Mouse (Mus musculus): ENCODE results near the gene Fam78a. TPM values are rescaled to one million over a fixed set of nuclear protein-coding genes. Genes with fewer than 3 reads are reported as not detected.
A peak's percentile ranks its signal among the peaks of the same experiment; 100 is the strongest.

Gene Fam78a
- total RNA-seq, 2 experiments from 2014 or later = 24.3 to 38.1 TPM

DNA sequence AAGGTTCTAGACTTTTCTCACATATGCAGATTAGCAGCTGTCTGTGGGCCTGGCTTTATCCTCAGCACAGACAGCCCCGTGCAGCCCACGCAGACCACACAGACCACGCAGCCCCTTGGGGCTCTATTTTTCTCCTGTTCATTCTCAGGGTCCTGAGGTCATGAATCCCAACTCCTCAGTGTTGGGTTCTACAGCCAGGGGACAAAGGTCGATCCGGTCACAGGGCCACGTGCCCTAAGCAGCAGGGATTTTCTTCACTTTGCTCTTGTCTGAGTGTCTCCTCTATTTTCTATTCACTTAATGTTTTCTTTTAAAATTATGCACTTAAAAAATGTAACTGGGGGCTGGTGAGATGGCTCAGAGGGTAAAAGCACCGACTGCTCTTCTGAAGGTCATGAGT lies 9.3 kb downstream of the Fam78a start:
- no peak for DNase-seq
- intact Hi-C loops (cut with DNase I) = no loop called here

DNA sequence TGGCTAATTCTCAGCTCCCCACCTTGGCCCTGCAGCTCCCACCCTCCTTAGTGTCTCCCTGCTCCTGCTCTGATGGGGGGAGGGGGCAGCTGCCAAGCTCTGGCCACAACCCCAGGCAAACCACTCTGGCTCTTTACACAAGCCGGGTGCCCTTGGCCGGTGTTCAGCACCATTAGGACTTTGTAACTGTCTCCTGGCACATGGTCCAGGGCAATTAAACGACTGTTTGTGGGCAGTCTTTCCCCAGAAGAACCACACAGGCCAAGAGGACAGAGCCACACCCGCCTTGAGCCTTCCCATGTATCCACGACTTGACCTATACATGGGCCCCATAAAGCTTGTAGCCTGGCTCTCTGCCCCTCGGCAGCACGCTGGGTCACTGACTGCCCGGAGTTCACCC lies 10.3 kb downstream of the Fam78a start:
- intact Hi-C loops (cut with DNase I) = no loop called here
- peak; percentile 73 to 84 for DNase-seq

DNA sequence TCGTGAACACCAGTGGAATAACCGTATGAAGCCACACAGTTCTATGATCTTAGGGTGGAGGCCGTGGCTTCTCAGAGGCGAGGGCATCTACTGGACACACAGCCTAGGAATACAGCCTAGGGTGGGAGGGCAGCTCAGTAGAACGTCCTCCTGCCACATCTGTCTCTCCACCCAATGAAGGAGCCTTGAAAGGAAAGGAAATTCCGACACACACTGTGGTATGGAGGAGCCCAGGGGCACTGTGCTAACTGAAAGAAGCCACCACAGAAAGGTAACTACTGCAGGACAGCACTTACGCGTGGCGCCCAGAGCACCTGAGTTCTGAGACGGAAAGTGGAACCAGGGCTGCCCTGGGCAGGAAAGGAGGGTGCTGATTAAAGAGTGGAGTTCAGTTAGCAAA lies 13.9 kb downstream of the Fam78a start:
- no peak for DNase-seq
- intact Hi-C loops (cut with DNase I) = no loop called here

DNA sequence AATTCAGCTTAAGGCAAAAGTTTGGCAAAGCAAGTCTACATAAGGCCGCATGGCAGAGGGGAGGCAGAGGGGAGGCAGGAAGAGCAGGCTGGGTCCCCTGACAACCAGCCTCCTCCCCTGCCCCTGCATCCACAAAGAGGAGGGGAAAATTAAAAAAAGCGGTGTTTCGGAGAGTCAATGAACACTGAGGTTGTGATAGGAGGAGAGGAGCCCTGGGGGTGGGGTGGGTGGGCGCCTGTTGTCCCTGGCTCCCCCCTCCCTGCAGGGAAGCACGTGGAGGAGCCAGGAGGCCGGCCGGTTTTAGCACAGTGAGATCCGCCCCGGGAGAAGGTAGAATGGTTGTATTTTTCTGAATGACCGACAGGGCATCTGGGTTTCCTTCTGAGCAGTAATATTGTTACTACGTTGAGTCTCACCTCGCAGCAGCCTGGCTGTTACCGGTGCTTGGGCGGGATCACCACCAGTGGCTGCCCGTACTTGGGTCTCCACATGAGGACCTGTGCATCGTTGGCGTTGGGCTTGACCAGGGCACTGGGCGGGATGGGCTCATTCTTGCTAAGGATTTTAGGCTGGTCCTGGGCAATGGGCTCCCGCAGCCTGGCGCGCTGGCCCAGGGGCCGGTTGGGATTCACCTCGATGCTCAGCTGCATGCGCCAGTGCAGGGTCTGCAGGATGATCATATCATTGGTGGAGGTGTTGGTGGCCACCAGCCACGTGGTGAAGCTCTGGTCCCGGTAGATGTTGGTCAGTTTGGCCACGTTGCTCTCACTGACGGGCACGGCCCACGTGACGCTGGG lies 15.6 kb downstream of the Fam78a start:
- no peak for DNase-seq
- intact Hi-C loops (cut with DNase I) = no loop called here

DNA sequence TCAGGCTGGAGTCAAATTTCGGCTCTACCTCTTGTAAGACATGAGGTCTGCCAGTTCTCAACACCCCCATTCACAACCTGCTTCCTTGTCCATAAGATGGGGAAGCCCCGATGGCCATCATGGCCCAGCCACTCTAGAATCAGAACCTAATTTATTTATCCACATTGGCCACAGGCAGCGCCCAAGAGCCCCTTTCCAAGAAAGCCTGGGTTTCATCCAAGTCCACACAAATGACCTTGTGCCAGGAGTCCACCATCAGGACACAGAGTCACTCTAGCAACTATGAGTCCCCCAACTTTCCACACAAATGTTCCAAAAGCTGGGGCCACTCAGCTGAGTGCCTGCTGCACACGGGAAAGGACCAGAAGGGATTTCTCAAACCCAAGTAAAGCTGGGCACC lies 18.7 kb downstream of the Fam78a start:
- intact Hi-C loops (cut with DNase I) = no loop called here
- DNase-seq = peak; percentile 71 to 72

DNA sequence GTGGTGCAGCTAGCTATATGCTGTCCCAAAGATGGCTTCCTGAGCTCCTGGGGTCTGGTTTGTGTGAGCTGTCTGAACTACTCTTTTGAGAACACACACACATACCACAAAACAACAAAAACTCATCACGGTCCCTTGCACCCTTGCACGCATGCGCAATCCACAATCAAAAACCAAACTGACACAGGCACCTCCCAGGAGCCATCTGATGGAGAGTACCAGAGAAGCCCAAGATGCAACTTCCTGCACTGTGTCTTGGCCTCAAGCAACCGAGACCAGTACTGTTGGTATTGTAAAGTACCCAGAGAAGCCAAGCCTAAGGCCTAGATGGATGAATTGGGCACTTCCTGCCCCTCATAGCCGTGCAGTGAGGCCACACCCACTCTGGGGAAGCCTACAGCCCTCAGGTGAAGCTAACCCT lies 19.3 kb downstream of the Fam78a start:
- no peak for DNase-seq
- intact Hi-C loops (cut with DNase I) = loop anchor here (2.0 kb wide), 1 partner anchor 15 kb away; no protein-coding TSS in a partner anchor

DNA sequence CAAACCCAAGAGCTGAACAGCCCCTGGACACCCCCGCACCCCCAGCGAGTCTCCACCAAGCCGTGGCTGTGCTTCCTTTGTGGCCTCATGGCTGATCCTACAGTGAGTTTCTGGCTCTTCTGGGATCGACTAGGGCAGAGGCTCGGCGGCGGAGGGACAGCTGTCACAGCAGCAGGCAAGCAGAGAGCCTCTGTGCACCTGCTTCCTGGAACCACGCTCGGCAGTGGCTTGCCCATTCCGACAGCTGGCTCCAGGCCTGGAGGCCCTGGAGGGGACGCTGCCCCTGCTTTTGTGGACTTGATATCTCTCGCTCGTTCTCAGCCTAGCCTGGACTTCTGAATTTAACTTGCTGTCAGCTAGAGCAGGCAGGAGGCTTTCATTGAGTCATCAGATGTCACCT lies 19.7 kb downstream of the Fam78a start:
- intact Hi-C loops (cut with DNase I) = loop anchor here (2.0 kb wide), 1 partner anchor 16 kb away; no protein-coding TSS in a partner anchor
- DNase-seq = peak; percentile 58 to 77

DNA sequence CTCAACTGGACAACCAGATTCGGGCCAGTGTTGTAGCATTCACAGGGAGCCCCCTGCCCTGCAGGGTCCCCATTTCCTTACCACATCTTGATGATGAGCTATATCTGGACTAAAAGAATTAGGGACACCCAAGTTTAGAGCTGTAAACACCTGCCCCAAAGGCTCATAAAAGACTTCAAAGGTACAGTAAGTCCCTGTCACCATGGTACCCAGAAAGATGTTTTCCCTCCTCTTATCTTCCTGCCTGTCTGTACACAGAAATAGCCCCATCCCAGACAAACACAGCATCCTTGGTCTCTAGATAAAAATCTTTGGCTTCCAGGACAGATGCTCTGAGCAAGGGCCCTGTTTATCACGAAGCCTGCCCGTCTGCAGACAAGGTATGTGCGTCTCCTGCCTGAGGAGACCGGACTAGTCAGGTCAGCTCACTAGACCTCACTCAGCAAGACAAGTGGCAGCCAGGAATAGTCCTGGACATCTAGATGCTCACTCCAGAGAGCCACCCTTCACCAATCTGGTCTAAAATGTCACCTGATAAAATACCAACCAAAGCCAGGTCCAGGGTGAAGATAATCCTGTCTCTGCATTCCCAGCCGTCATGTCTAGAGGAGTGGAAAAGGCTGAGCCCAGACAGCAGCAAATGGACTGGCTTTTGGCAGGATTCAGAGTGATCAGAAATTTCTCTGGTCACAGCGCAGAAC lies 21.1 kb downstream of the Fam78a start:
- DNase-seq = peak; percentile 54 to 70
- intact Hi-C loops (cut with DNase I) = loop anchor here (2.0 kb wide), 1 partner anchor 17 kb away; no protein-coding TSS in a partner anchor

DNA sequence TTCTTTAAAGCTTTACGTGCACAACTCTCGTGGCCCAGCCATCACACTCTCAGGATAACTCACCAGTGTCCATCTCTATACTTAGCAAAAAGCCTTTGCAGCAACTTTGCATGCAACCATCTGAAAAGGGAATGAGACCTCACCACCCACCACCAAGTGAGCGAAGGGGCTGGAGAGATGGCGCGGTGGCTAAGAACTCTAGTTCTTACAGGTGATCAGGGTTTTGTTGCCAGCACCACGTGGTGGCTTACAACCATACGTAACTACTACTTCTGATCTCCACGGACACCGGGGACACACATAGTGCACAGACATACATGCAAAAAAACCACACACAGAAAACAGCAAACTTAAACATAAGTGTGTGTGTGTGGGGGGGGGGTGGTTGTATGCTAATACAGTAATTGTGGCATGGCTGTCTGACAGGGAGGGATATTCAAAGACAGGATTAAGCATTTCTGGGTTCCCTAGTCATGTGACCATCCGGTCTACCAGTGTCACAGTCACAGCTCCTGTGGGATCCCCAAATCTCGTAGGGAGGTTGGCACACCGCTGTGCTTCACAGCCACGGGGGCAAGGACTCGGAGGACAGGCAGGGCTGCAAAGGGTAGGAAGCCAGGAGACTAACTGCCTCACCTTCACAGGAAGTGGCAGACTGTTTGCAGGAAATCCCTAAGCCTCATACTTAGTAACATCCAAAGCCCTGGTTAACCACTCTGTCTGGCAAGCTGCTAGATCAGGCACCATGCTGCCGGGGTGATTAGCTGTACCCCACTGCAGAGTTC lies 21.8 kb downstream of the Fam78a start:
- intact Hi-C loops (cut with DNase I) = no loop called here
- no peak for DNase-seq

DNA sequence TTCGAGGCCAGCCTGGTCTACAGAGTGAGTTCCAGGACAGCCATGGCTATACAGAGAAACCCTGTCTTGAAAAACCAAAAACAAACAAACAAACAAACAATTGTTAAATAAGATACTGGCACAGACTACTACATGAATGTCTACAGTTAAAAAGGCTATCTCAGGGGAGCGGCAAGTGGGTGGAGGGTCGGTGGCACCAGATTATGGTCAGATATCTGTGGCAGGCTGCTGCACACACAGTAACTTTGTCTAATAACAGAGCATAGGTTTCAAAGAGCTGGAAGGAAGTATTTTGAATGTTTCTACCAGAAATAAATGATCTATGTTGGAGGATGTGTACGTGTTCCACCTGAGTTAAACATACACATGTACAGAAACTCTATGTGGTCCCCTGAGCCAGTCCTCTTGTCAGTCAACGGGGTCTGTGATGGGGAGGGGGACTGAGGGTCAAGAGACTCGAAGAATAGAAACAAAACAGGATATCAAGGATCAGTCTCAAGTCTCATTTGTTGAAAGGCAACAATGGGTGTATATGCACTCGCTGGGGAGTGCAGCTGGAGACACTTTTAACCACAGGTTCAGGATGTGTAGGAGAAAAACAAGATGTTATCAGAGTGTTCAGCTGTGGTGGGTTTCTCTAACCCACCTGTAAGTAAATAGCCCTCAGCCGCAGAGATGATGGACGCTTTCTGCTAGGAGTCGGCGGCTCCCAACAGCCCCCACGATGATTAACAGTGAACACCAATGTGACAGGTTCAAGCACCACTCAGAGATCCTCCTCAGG lies 22.7 kb downstream of the Fam78a start:
- intact Hi-C loops (cut with DNase I) = no loop called here
- no peak for DNase-seq

DNA sequence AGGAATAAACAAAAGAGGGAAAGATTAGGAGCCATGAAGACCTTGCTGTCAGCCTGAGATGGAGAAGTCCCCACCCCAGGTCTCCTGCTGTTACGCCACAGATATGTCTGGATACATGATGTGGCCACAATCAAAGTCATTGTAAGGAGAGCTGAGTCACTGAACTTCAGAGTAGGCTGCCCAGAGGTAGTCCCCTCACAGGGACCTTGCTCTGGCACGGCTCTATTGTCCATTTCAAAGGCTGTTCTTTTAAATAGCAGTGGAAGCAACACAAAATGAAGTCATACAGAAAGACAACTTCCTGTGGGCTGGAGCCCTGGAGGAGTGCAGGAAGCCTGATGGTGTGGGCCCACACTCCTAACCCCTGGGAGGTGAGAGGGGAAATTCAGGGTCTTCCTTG lies 23.5 kb downstream of the Fam78a start:
- intact Hi-C loops (cut with DNase I) = no loop called here
- no peak for DNase-seq

DNA sequence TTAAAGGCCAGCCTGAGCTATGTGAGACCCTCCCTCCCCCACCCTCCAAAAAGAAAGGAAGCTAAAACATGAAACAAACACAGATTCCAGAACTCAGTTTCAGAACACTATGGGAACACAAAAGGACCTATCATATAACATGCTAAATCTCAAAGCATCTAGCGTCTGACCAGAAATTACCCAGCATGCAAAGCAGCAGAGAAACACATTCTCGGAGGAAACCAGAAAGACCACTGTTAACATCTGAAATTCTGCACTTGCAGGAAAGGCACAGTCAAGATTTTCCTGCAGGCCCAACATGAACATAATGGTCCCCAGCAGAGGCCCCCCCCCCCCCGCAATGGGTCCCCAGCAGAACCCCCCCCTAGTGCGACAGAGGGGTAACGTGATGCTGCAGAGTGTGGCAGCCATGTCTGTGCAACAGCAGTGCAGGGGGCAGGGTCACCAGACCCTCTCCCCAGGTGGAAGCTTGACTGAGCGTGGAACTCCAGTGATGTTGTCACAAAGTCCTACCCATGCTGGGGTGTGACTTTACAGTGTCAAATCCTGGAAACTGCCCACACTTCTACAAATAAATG lies 24.3 kb downstream of the Fam78a start:
- intact Hi-C loops (cut with DNase I) = no loop called here

DNA sequence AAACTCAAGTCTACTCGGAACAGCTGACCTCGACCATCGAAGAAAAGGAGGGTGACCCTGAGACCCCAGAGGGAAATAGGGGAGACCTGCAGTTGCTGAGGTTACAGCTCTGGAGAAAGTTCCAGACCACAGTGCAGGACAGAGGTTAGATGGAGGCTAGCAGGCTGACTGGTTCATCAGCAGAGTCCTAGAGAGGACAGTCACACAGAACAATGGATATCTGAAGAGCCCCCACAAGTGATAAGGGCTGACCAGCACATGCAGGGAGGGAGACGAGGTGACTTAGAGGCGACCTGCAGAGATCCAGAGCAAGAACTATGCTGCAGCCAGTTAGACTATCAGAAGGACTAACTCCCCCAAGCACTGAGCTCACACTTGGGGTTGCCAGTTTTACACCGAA lies 25.0 kb downstream of the Fam78a start:
- no peak for DNase-seq
- intact Hi-C loops (cut with DNase I) = no loop called here

More for the DNA sequence above, 24.3 kb downstream of the Fam78a start:
- no peak for DNase-seq

DNA sequence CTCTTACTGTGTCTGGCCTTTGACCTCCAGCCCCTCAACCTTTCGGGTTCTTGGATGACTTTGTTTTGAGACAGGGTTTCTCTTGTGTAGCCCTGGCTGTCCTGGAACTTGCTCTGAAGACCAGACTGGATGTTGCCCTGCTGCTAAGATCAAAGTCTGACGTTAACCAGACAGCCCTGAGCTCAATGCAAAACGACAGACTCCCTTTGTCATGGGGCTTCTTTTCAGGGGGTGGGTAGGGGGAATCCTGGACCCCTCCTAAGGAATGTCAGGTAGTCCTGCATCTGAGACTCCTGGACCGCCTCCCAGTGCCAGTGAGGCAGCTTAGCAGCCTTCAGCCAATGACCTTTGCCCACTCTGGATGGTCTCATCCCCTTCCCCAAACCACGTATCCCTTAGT lies 25.9 kb downstream of the Fam78a start:
- no peak for DNase-seq
- intact Hi-C loops (cut with DNase I) = no loop called here

DNA sequence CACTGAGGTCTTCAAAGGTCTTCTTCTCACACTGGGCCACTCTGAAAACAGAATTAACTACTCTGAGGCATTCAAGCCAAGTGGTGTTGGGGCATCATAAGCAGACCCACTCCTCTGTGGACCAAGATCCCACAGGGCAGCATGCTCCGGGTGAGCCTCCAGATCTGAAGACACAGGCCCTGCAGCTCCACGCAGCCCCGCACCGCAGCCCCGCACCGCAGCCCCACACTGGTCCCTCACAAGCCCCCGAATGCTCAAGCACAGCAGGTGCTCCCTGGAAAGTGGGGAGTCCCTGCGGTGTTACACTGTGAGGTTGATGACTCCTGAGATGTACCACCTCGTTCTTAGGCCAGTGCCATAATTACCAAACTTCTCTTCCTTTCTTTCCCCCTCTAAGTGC lies 26.4 kb downstream of the Fam78a start:
- intact Hi-C loops (cut with DNase I) = no loop called here
- no peak for DNase-seq

DNA sequence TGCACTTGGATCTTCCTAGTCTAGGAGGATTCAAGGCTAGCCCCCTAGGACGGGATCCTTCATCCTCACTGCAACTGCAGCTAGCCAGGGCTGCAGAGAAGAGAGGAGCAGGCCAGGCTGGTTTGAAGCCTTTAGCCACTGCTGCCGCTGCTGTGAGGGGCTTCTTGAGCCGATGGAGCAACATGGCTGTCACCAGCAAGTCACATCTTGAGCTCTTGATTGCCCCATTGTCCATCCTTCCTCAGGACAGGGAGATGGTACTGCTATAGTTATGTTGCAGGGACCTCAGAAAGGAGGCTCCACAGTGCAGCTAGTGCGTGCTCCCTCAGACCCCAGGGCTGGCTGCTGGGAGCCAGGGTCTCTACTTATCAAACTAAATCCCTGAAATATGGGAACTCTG lies 26.9 kb downstream of the Fam78a start:
- DNase-seq = no peak
- intact Hi-C loops (cut with DNase I) = no loop called here

DNA sequence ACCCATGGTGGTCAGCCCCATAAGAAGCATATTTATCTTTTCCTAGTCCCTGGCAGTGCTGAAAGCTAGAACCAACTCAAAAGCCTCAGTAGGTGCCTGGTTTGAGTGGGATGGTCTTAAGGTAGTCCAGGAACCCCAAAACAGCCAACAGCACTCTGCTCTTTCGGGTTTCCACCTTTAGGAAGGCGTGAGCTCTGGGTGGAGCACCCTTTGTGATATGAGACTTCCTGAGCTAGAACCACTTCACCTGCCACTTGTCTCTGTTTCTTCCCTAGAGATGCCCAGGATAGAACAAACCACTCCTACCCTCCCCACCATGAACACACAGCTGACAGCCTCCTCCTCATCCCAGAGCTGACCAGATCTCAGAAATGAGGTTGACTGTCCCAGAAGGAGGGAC lies 27.3 kb downstream of the Fam78a start:
- intact Hi-C loops (cut with DNase I) = no loop called here
- no peak for DNase-seq

DNA sequence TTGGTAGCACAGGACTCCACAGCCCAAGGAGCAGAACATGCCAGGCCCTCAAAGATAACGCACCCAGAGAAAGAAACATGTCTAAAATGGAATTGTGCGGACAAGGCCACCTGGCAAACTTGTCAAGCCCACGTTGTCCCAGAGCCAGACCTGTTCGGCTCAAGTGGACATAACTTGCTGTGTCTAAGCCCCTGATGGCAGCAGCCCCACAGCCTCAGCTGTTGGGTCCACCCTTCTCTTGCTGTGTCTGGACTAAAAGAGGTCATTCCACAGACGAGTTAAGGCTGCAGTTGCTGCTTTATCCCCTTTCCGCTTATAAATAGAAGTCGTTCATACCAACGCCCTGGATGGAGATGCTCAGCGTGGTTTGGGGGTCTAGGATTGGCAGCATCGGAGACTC lies 28.1 kb downstream of the Fam78a start:
- intact Hi-C loops (cut with DNase I) = no loop called here
- no peak for DNase-seq

DNA sequence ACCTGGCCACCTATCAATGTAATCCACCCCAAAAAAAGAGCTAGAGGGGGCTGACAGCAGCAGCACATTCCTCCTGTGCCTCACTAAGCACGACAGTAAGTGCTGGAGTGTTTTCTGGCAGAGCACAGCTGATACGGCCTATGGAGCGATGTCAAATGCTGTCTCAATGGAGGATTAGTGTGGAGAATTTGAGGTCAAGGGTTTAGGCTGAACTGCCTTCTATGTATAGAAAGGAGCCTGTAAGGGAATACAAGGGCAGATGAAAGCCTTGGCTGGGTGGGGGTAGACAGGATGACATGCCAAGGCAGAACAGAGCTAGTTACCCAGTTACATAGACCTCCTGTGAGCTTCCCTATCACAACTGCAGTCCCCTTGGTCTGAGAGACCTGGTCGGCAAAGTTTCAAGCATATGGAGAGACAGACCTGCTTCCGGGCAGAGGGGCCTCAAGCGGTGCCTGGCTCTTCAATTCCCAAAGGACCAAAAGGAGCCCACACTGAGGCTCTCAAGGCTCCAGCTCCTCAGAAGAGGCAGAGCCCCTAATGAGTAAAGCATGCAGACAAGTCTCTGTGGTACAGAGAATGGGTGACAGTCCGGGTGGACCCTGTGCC lies 29.2 kb downstream of the Fam78a start:
- no peak for DNase-seq
- intact Hi-C loops (cut with DNase I) = no loop called here

DNA sequence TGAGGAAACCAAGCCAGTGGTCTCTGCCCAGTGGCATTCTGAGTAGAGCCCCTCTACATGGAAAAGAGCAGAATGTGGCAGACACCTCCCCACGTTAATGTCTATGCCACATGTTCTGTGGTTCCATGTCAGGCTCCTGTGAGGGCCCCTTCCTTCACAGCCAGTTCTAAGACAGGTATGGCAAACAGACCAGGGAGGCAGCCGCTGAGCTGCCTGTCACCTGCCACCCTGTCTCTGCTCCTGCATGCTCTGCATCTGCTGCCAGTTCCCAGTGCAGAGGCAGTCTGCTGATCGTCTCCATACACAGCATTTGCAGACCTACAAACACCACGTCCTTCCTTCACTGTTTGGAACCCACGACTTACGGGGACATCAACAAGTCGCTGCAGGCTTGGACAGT lies 32.2 kb downstream of the Fam78a start:
- intact Hi-C loops (cut with DNase I) = no loop called here
- DNase-seq = no peak

Measured in heart, postnatal 10 days (tissue).